In the genomic region with DNA sequence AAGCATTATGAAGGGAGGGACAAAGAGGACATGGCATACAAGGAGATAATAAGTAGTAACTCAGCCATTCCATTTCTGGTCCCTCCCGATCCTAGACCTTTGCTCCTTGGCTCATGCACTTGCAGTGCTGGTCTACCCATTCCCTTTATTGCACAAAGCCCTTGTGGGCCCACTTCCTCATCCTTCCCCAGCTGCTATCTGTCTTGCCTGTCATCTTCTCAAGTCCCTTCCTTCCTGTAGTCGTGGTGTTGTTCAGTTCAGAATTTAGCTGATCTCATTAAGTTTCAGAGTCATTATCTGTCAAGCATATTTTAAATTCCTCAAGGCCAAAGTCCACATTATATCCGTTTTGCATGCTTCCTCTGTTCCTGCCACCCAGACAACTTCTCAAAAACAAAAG, we compare ENCODE assay signal across 9 mouse cellular contexts. TPM values are rescaled to one million over a fixed set of nuclear protein-coding genes. Genes with fewer than 3 reads are reported as not detected.
DNase-seq lines count a peak whose midpoint lies in the region; ATAC-seq lines count a peak whose summit lies in the region.
"Had no signal": no experiment of that assay in that cellular context is flagged by ENCODE, and none has a peak within 500 bp of the region (broad histone marks: within the 10 kb centered on the region; RNA-seq: fewer than 3 reads in every experiment).

No protein-coding gene starts in this region.

- no peaks in the 10 kb centered on the region for H3K27me3 ChIP-seq in intestine, embryonic 16.5 days (replicated peaks; ENCODE audit: control insufficient read depth, insufficient read depth, low read length)
- H3K27me3 ChIP-seq in liver, embryonic 15.5 days, result no peaks in the 10 kb centered on the region
- H3K27me3 ChIP-seq in forebrain, embryonic 16.5 days (replicated peaks; ENCODE audit: control insufficient read depth, insufficient read depth, low read length), result no peaks in the 10 kb centered on the region
- no peaks in the 10 kb centered on the region for H3K27me3 ChIP-seq in forebrain, embryonic 14.5 days (replicated peaks; ENCODE audit: control insufficient read depth, insufficient read depth, low read length)

- peak; percentile 88 for ATAC-seq in common myeloid progenitor, adult 5-6 weeks (replicated peaks; ENCODE audit: low read depth, poor library complexity, severe bottlenecking)
- peak; percentile 89 for ATAC-seq in intestine, embryonic 16.5 days
- peak; percentile 61; the same call in 1 of the 2 replicates for ATAC-seq in liver, embryonic 15.5 days (ENCODE audit: insufficient read depth)
- no peak for ATAC-seq in forebrain, embryonic 16.5 days
- ATAC-seq in forebrain, embryonic 14.5 days, result no peak
- ATAC-seq in cerebellum, adult (ENCODE audit: insufficient number of reproducible peaks, low FRiP score, low TSS enrichment), result no peak

- no peaks in the 10 kb centered on the region for H3K36me3 ChIP-seq in intestine, embryonic 16.5 days (ENCODE audit: control insufficient read depth, insufficient read depth, low read length)
- H3K36me3 ChIP-seq in liver, embryonic 15.5 days (replicated peaks), result no peaks in the 10 kb centered on the region
- no peaks in the 10 kb centered on the region for H3K36me3 ChIP-seq in forebrain, embryonic 16.5 days (ENCODE audit: control insufficient read depth, insufficient read depth)
- no peaks in the 10 kb centered on the region for H3K36me3 ChIP-seq in forebrain, embryonic 14.5 days (ENCODE audit: control insufficient read depth, insufficient read depth, low read length)

- peak; percentile 28 for DNase-seq in CD4-positive, CD25-positive, alpha-beta regulatory T cell, adult 2 months (ENCODE audit: low read depth, low spot score)
- DNase-seq in forebrain, embryonic 14.5 days (ENCODE audit: low spot score), result no peak
- DNase-seq in left cerebral cortex, postnatal 36 days (ENCODE audit: low spot score in 2 of 2), result no peak
- DNase-seq: midbrain, embryonic 14.5 days had no signal

- no peak overlapping the region for H3K4me2 ChIP-seq in intestine, embryonic 16.5 days (ENCODE audit: low read depth, low read length)
- no peak overlapping the region for H3K4me2 ChIP-seq in liver, embryonic 15.5 days
- no peak overlapping the region for H3K4me2 ChIP-seq in forebrain, embryonic 16.5 days (ENCODE audit: low read length)
- H3K4me2 ChIP-seq in forebrain, embryonic 14.5 days (ENCODE audit: low read length), result no peak overlapping the region

- H3K27ac ChIP-seq in intestine, embryonic 16.5 days (ENCODE audit: low read length), result peak overlapping the region; percentile 23
- no peak overlapping the region for H3K27ac ChIP-seq in liver, embryonic 15.5 days (replicated peaks)
- H3K27ac ChIP-seq in forebrain, embryonic 16.5 days (ENCODE audit: low read length), result no peak overlapping the region
- no peak overlapping the region for H3K27ac ChIP-seq in forebrain, embryonic 14.5 days (ENCODE audit: low read depth, low read length)

- H3K4me3 ChIP-seq in intestine, embryonic 16.5 days (ENCODE audit: low read length), result no peak overlapping the region
- H3K4me3 ChIP-seq in liver, embryonic 15.5 days (replicated peaks), result no peak overlapping the region
- H3K4me3 ChIP-seq in forebrain, embryonic 16.5 days (replicated peaks; ENCODE audit: low read length), result no peak overlapping the region
- H3K4me3 ChIP-seq in forebrain, embryonic 14.5 days (ENCODE audit: low read depth, low read length), result no peak overlapping the region

- no peaks in the 10 kb centered on the region for H3K9me3 ChIP-seq in intestine, embryonic 16.5 days (ENCODE audit: control insufficient read depth, low read length)
- no peaks in the 10 kb centered on the region for H3K9me3 ChIP-seq in liver, embryonic 15.5 days (replicated peaks)
- peaks cover 2% of the 10 kb centered on the region; the same call in 1 of the 2 replicates for H3K9me3 ChIP-seq in forebrain, embryonic 16.5 days (ENCODE audit: control insufficient read depth, low read length)
- no peaks in the 10 kb centered on the region for H3K9me3 ChIP-seq in forebrain, embryonic 14.5 days (replicated peaks; ENCODE audit: control insufficient read depth, low read length)

- H3K9ac ChIP-seq in intestine, embryonic 16.5 days (ENCODE audit: low read depth, low read length), result no peak overlapping the region
- H3K9ac ChIP-seq in liver, embryonic 15.5 days, result no peak overlapping the region
- no peak overlapping the region for H3K9ac ChIP-seq in forebrain, embryonic 16.5 days (replicated peaks; ENCODE audit: low read depth, low read length)
- H3K9ac ChIP-seq in forebrain, embryonic 14.5 days (ENCODE audit: low read length), result no peak overlapping the region

- 16% methylated on average over 3 of the region's 3 CpGs for WGBS in intestine, embryonic 16.5 days
- 6% methylated on average over 3 of the region's 3 CpGs for WGBS in liver, embryonic 15.5 days (ENCODE audit: insufficient replicate concordance)
- WGBS in forebrain, embryonic 16.5 days, result 60% methylated on average over 3 of the region's 3 CpGs
- WGBS in forebrain, embryonic 14.5 days, result 65% methylated on average over 3 of the region's 3 CpGs

- H3K4me1 ChIP-seq in intestine, embryonic 16.5 days (ENCODE audit: control insufficient read depth, insufficient read depth, low read length), result peaks cover 12% of the 10 kb centered on the region
- peaks cover 5% of the 10 kb centered on the region; the same call in 1 of the 2 replicates for H3K4me1 ChIP-seq in liver, embryonic 15.5 days (replicated peaks)
- no peaks in the 10 kb centered on the region for H3K4me1 ChIP-seq in forebrain, embryonic 16.5 days (replicated peaks; ENCODE audit: control insufficient read depth, insufficient read depth, low read length)
- H3K4me1 ChIP-seq in forebrain, embryonic 14.5 days (ENCODE audit: control insufficient read depth, insufficient read depth, low read length), result no peaks in the 10 kb centered on the region; the same call in 1 of the 2 replicates

- intact Hi-C loops in left cerebral cortex, postnatal 36 days (cut with DNase I), result no loop called here

RNA-seq across cellular contexts. Expression of a gene that starts 9.5 kb away (rescaled TPM):
- total RNA-seq in common myeloid progenitor, adult 5-6 weeks (2017), result 0.87 and 1.9 TPM in 2 replicates
- 13.6 and 14.8 TPM in 2 replicates for polyA plus RNA-seq in intestine, embryonic 16.5 days (2015; fragmentation: Nextera tagmentation; extraction: Ambion mirVana)
- 6.1 and 6.6 TPM in 2 replicates for polyA plus RNA-seq in liver, embryonic 15.5 days (2015; fragmentation: Nextera tagmentation; extraction: Ambion mirVana)
- 4.5 and 6.2 TPM in 2 replicates for polyA plus RNA-seq in forebrain, embryonic 16.5 days (2015; fragmentation: Nextera tagmentation; extraction: Ambion mirVana)
- 6.2 and 7.6 TPM in 2 replicates for polyA plus RNA-seq in forebrain, embryonic 14.5 days (2014; fragmentation: Nextera tagmentation; extraction: Ambion mirVana)
- total RNA-seq in left cerebral cortex, postnatal 36 days (2021), result 10 to 100 TPM in 1 of 2 experiments, 1 to 10 TPM in 1; 6.5 to 10.5 TPM

Comparison
In these comparisons a context has a peak if more than half of its experiments do, and no peak if none do; other contexts are left out.
1. ATAC-seq: peak in common myeloid progenitor, adult 5-6 weeks (single experiment), intestine, embryonic 16.5 days (single experiment) and liver, embryonic 15.5 days (single experiment); none in forebrain, embryonic 16.5 days (single experiment), forebrain, embryonic 14.5 days (single experiment) and cerebellum, adult (single experiment).